Mouse (Mus musculus): ENCODE results near the gene Ganab. TPM values are rescaled to one million over a fixed set of nuclear protein-coding genes. Genes with fewer than 3 reads are reported as not detected.
A peak's percentile ranks its signal among the peaks of the same experiment; 100 is the strongest.
"Not testable (repeated sequence)": the region's sequence is repeated elsewhere in the genome, so short reads cannot be mapped to it uniquely, and the experiment has no call there.

The Ganab gene
- total RNA-seq (2021): 100 to 1,000 TPM; 116 to 122 TPM

DNA sequence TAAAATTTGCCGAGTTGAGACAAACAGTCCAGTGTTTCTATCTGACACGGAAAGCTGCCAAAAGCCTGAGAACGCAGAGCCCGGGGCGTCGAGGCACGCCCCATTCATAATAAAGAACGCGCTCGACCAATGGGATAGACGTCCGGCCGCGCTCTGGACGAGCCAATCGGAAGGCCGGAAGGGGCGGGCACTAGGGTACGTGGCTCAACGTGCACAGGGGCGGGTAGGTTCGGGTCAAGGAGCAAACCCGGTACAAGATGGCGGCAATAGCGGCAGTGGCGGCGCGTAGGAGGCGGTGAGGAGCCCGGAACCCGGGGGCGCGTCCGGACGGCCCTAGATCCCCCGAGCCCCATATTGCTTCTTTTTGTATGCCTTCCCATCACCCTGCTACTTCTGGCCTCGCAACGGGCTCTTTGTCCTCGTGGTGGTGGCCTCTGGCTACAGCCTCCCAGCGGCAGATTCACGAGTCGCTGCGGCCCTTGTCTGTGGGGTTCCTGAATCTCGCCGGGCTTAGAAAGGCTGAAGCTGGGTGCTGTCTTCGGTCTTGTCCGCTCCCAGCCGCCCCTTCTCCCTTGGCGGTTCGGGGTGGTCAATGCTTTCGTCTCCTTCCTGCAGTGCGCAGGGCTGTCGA lies at the start of gene Ganab:
Ganab (plus strand) TSS at position 207 of the 631 bp plus-strand sequence.
- peak; percentile 86 to 87 for DNase-seq (ENCODE audit: extremely low spot score in 1 of 2, low spot score in 1 of 2)

DNA sequence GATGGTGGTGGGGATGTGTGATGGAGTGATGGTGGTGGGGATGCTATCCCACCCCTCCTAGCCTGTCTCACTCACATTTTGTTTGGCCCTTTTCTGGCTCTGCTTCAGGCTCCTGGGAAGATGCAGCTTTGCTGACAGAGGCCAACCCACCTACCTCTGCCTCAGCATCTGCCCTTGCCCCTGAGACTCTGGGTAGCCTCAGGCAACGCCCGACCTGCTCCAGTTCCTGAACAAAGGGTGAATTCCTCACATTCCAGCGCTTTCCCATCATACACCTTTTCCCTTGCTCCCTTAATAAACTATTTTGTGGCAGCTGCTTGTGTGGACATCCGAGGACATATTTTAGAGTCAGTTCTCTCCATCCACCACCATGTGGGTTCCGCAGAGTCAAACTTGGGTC lies 49.5 kb upstream of the Ganab start:
- no peak for DNase-seq (ENCODE audit: extremely low spot score in 1 of 2, low spot score in 1 of 2)

DNA sequence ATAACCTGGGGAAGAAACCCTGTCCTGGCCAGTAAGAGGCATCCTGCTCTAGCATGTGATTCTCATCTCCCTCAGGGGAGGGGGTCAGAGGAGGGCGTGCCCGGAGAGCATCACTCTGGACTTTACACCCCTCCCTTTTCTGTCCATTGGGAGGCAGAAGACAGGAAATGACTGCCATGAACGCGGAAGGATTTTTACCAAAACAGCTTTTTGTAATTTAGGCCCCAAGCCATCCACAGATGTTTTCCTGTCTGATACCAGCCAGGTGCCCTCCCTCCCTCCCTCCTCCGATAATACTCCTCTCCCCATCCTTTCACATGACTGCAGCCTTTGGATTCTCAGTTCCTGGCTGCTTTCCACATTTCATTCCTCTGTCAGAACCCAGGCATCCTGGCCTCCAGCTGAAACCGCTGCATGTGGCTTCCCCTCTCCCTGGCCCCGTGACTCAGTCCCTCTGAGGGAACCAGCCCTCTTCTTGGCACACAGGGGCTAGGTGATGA lies 47.4 kb upstream of the Ganab start, which contains the start of gene Lrrn4cl:
Lrrn4cl (plus strand) TSS at position 367 of the 500 bp plus-strand sequence.
- DNase-seq (ENCODE audit: extremely low spot score in 1 of 2, low spot score in 1 of 2): no peak

DNA sequence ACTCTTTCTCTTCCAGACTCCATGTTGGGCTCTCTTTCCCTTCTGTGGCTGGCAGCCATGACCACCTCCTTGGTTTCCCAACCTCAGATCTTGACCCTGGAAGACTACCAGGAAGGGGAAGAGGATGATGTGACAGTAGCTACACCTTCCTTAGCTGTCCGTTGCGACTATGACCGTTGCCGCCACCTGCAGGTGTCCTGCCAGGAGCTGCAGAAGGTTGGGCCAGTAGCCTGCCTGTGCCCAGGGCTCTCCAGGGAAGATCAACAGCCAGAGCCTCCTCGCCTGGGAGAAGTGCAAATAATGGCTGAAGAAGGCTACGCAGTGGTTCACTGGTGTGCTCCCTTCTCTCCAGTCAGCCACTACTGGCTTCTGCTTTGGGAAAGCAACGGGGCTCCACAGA lies 46.2 kb upstream of the Ganab start:
- DNase-seq (ENCODE audit: extremely low spot score in 1 of 2, low spot score in 1 of 2): no peak

DNA sequence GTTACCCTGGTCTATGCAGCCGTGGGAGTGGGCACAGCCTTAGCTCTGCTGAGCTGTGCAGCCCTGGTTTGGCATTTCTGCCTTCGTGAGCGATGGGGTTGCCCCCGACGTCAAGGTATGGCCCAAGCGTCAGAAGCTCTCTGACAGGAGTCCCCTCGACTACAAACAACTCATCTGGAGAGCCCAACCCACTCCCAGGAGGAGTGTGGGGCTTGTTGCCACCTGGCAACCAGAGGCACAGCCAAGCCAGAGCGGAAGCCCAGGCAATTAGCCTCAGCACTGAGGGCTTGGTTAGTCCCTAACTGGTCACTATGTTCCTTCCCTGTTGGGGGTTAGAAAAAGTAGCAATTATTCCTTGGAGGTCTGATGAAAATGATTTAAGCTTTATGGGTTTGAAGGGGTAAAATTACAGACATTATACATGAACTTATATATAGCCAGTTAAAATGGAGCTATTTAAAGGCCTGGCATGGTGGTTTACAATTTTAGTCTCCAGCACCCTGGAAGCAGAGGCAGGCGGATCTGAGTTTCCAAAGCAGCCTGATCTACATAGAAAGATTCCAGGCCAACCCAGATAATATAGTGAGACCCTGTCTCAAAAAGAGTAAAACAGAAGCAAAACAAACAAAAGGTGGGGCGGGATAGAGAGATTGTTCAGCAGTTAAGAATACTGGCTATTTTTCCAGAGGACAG lies 45.5 kb upstream of the Ganab start:
- no peak for DNase-seq (ENCODE audit: extremely low spot score in 1 of 2, low spot score in 1 of 2)

DNA sequence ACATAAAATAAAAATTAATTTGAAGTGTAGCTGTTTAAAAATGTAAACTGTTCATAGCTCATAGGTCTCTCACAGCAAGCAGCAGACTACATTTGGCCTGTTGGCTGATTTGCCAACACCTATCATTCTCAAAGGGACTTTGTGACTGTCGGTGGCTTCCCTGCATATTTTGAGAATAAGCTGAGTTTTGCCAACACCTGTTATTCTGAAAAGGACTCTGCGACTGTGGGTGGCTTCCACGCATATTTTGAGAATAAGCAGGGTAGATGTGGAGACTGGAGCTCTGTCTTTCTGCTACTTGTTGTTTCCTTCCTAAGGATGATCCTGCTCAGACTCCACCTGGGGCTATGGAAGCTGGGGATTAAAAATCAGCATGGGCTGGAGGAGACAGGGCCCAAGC lies 44.8 kb upstream of the Ganab start:
- no peak for DNase-seq (ENCODE audit: extremely low spot score in 1 of 2, low spot score in 1 of 2)

DNA sequence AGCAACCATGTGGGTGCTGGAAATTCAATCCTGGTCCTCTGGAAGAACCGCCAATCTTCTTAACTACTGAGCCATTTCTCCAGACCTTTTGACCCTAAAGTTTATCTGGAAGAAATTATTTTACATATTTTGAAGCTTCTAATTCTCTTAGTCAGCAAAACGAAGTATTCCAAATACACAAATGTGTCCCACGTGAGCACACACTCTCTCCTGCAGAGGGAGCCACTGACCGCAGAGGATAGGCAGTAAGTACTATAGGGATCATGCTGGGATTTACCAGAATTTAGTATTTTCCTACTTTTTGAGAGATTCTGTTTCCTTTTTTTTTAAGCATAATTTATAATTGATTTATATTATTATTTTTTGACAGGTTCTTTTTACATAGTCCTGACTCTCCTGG lies 40.2 kb upstream of the Ganab start:
- DNase-seq (ENCODE audit: extremely low spot score in 1 of 2, low spot score in 1 of 2): peak in 1 of 2 experiments; percentile 27

DNA sequence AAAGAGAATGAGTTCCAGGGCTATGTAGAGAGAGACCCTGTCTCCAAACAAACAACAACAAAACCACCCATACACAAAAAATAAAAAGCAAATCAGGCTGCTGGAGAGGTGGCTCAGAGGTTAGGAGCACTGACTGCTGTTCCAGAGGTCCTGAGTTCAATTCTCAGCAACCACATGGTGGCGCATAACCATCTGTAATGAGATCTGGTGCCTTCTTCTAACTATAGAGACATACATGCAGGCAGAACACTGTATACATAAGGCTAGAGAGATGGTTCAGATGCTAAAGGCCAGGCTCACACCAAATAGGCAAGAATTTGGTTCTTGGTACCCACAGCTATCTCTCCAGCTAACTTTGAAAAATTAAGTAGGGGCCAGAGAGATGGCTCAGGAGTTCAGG lies 38.9 kb upstream of the Ganab start:
- no peak for DNase-seq (ENCODE audit: extremely low spot score in 1 of 2, low spot score in 1 of 2)

DNA sequence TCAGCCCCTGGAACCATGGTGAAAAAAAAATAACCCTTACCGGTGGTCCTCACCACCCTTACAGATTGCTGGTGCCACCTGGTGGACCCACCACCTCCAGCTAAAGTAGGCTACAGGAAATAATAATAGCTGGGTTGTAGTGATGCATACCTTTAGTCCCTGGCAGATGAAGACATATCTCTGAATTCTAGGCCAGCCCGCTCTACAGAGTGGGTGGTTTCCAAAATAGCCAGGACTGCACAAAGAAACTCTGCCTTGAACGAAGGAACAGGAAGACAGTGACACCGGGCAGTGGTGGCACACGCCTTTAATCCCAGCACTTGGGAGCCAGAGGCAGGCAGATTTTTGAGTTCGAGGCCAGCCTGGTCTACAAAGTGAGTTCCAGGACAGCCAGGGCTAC lies 33.6 kb upstream of the Ganab start:
- DNase-seq (ENCODE audit: extremely low spot score in 1 of 2, low spot score in 1 of 2): no peak

DNA sequence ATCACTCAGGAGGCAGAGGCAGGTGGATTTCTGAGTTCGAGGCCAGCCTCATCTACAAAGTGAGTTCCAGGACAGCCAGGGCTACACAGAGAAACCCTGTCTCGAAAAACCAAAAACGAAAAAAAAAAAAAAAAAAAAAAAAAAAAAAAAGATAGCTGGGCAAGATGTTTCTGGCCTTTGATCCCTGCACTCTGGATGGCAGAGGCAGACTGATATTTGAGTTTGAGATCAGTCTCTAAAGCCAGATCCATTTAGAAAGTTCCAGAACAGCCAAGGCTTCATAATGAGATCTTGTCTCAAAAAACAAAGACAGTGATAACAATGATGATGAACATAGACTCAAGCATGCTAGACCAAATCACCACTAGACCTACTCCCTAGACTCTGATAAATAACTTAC lies 27.5 kb upstream of the Ganab start:
- not testable (repeated sequence) for DNase-seq (ENCODE audit: extremely low spot score in 1 of 2, low spot score in 1 of 2)

DNA sequence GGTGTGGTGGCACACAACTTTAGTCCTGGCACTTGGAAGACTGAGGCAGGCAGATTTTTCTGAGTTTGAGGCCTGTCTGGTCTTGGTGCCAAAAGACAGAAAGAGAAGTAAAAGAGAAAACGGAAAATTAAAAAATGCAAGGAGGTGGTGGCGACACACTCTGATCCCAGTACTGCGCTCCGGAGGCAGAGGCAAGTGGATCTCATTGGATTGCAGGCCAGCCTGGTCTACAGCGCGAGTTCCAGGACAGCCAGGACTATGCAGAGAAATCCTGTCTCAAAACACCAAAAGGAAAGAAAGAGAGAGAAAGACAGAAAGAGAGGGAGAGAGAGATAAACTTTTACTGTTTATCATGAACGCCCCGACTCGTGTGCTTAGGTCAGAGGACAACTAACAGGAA lies 27.0 kb upstream of the Ganab start:
- DNase-seq (ENCODE audit: extremely low spot score in 1 of 2, low spot score in 1 of 2): no peak

DNA sequence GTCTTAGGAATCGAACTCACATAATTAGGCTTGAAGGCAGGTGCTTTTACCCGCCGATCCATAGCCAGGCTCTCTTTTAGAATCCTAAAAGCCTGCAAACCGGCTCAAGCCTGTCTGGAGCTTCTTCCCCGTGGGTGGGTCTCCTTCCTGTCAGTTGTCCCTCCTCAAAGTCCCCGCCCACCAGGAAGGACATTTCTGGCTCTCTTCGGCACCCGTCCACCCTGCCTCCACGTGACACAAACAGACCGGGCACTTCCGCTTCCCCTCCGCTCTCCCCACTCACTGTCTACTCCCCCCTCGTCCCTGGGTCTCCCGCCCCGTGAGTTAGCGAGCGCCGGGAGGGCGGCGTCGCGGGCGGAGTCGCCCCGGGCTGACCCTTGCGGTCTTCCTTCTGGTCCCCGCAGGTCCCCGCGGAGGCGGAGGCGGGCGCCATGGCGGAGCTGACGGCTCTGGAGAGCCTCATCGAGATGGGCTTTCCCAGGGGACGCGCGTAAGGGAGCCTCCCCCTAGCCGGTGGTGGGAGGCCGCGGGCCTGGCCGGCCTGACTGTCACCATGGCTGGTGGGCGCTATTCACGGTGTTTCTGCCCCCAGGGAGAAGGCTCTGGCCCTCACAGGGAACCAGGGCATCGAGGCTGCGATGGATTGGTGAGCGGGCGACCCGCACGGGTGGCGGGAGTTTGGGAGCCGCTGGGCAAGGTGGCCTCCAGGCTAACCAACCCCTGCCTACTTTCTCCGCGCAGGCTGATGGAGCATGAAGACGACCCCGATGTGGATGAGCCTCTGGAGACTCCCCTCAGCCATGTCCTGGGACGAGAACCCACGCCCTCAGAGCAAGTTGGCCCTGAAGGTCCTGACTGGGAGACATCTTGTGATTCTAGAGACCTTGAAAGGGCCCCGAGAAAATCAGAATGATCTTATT lies 26.3 kb upstream of the Ganab start, which contains the start of gene Ubxn1:
Ubxn1 (plus strand) TSS at position 230 of the 920 bp plus-strand sequence.
- DNase-seq (ENCODE audit: extremely low spot score in 1 of 2, low spot score in 1 of 2): peak; percentile 94 to 95

DNA sequence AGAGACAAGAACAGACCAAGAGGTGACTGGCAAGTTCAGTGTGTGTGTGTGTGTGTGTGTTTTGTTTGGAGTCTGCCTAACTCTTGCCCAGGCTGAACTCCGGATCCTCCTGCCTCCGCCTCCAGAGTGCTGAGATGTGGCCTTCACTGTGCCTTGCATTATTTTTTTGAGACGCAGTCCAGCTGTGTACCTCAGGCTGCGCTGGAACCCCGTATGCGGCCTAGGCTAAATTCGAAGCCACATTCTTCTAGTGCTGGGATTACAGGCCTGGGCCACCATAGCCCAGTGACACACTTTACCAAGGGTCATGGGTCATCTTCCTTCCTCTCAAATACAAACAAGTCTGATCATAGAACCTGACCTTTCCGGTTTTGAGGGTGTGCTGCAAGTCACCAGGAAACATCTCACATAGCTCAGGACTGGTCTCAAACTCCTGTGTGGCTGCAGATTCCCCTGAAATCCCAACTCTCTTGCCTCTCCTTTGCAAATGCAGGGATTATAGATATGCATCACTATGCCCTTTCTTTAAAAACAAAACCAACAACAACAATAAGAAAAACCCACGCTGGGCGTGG lies 25.5 kb upstream of the Ganab start:
- no peak for DNase-seq (ENCODE audit: extremely low spot score in 1 of 2, low spot score in 1 of 2)

DNA sequence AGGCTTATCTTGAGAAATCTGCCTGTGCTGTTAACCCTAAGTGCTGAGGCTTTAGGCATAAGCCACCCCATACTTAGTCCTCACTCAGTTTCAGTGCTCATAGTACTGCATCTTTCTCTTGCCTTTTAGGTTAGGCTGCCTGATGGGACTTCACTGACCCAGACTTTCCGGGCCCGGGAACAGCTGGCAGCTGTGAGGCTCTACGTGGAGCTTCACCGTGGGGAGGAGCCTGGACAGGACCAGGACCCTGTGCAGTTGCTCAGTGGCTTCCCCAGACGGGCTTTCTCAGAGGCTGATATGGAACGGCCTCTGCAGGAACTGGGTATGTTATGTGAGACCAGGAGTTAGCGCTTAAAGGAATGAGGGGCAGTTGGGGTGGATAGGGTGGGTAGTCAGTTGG lies 22.8 kb upstream of the Ganab start:
- no peak for DNase-seq (ENCODE audit: extremely low spot score in 1 of 2, low spot score in 1 of 2)

DNA sequence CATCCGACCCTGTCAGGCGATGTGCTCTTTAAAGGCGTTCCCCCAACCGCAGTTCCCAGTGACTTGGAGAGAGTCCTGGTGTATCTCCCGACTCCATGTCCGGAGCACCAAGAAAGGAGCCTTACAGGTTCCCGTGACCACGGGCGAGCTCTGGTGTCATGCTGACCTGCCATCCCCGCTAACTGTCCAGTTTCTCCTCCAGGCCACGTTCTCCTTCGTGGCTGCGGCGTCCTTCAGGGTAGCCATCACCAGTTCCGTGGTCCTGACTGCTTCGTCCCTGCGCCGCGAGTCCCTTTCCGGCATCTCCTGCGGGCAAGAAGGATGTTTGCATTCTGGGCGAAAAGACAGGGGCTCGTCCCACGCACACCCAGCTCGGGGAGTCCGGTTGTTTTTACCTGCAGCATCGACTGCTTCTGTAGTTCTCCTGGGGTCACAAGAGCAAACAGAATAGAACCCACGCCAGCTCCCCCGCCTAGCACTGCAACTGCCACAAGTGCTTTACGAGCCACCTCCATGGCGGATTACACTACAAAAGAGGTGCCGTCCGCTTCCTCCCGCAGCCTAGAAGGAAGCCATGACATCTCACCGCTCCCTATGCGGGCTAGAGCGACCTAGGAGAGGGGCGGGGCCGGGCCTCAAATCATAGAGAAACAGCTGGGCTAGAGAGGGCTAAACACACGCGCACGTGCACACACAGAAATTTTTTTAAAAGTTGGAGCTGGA lies 17.4 kb upstream of the Ganab start, which contains the start of gene Uqcc3:
Uqcc3 (minus strand) TSS at position 613 of the 723 bp plus-strand sequence.
- peak; percentile 78 for DNase-seq (ENCODE audit: extremely low spot score in 1 of 2, low spot score in 1 of 2)

DNA sequence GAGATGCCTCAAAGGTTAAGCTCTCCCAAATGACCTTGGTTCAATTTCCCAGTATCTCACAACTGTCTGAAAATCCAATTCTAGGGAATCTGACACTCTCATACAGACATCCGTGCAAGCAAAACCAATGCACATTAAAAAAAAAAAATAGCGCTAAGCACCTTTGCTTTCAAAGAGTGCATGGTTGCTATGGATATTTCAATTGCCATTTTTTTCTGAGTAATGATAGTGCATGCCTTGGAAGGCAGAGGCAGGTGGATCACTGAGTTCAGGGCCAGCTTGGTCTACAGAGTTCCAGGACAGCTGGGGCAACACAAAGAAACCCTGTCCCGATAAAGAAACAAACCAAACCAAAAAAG lies 16.9 kb upstream of the Ganab start:
- no peak for DNase-seq (ENCODE audit: extremely low spot score in 1 of 2, low spot score in 1 of 2)

DNA sequence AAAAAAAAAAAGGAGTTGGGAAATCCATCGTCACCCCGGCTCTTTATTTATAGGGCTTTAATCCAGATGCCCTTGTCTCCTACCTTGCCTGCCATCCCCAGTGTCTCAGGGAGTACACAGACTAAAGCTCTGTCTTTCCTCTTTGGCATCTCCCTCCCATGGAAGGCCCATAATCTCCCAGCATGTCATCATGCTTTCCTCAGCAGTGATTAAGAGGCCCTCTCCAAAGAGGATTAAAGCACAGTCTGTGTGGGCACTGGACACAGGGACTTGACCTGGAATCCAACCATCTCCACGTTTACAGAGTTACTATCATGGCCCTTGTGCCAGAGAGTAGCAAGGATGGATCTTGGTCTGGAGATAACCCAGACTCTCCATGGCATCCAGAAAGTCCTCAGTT lies 14.3 kb upstream of the Ganab start, which contains the start of the genes Lbhd1 and Gm49403:
Lbhd1 (plus strand) TSS at position 117 of the 400 bp plus-strand sequence.
Gm49403 (plus strand) TSS at position 315 of the 400 bp plus-strand sequence.
- DNase-seq (ENCODE audit: extremely low spot score in 1 of 2, low spot score in 1 of 2): no peak

DNA sequence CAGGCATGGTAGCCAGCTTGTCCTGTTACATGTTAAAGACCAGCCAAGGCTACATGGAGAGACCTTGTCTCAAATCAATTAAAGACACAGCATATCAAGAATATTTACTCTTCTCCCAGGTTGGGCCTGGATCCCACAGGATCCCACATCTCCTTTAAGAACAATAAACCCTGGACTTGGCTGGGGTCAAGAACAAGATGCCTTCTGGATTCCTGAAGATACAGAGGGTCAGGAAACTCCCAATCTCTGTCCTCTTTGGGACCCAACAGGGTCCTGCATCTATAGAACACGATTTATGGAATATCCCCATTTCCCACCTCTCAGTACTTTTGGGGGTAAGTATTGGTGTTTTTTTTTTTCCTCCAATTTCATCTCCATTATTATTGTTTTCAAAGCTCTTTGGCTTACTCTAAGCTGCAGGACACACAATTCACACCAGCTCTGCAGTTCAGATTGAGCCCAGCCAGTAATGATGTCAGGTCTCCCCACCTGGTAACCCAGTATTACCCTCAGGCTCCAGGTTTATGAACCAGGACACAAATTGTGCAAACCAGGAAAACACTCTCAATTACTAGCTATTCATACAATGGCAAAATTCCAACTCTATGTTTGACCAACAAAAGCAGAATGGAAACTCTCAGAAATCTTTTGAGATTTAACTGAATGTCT lies 10.8 kb upstream of the Ganab start:
- DNase-seq (ENCODE audit: extremely low spot score in 1 of 2, low spot score in 1 of 2): no peak

Data from layer of hippocampus, postnatal 25 days (tissue).